Mouse (Mus musculus) ES-E14 (cell line): Measurements from ENCODE around the gene Tns3.

Experiments
- HCFC1 ChIP-seq: IDR thresholded peaks from 2 replicates; pipeline ENCODE4 v1.6.1; 2012; ENCODE audit warnings: low read length, inconsistent platforms, borderline replicate concordance; ENCODE audit not compliant: insufficient read depth
- MAFK ChIP-seq: IDR thresholded peaks from 2 replicates; pipeline ENCODE4 v1.6.1; 2014; ENCODE audit warnings: mild to moderate bottlenecking, low read depth, low read length, inconsistent platforms; ENCODE audit not compliant: insufficient read depth
- ZC3H11A ChIP-seq: IDR thresholded peaks from 2 replicates; pipeline ENCODE4 v1.6.1; 2012; ENCODE audit warnings: low read depth, mild to moderate bottlenecking, inconsistent platforms, low read length, borderline replicate concordance
- ZNF384 ChIP-seq: IDR thresholded peaks from 2 replicates; pipeline ENCODE4 v1.6.1; 2012; ENCODE audit warnings: low read depth, low read length, inconsistent platforms

GRCm38 (mm10) chr11:8689515-8689914 is 25.2 kb upstream of the Tns3 start:
- TF ChIP-seq ZNF384 (no peak), HCFC1 (no peak), ZC3H11A (no peak), MAFK (no peak)
